Mouse (Mus musculus): ENCODE measurements at regions not wholly inside any gene's neighbourhood (a gene's known extent, or its start where the extent isn't known, plus 50 kb on each side); places are given as distances from the start of the nearest gene placed in this dataset.

GRCm38 (mm10) chr2:147688742-147689141, 327.0 kb downstream of the Pax1 start:
- no peak overlapping the region for H3K4me3 ChIP-seq (replicated peaks; ENCODE audit: low read length)
- no peak for ATAC-seq (ENCODE audit: low FRiP score, low read depth)

GRCm38 (mm10) chr2:147656667-147657066, 294.9 kb downstream of the Pax1 start:
- no peaks in the 10 kb centered on the region for H3K36me3 ChIP-seq (ENCODE audit: control insufficient read depth, insufficient read depth, low read length)
- 13% methylated on average over 1 of the region's 1 CpGs for WGBS
- H3K4me1 ChIP-seq (ENCODE audit: control insufficient read depth, insufficient read depth, low read length) = no peaks in the 10 kb centered on the region
- H3K27me3 ChIP-seq (ENCODE audit: control insufficient read depth, insufficient read depth, low read length) = no peaks in the 10 kb centered on the region
- TF ChIP-seq POLR2A (IDR thresholded peaks at IDR 0.05; ENCODE audit: borderline replicate concordance, extremely low read depth, insufficient read depth, insufficient read length) = no peak
- ATAC-seq (ENCODE audit: low FRiP score, low read depth) = no peak; the same call in 1 of the 2 replicates
- peak; percentile 55 for DNase-seq (ENCODE audit: low spot score)
- H3K4me3 ChIP-seq (replicated peaks; ENCODE audit: low read length) = no peak overlapping the region
- H3K9ac ChIP-seq (ENCODE audit: low read depth, low read length, severe bottlenecking) = no peak overlapping the region
- no peak overlapping the region for H3K27ac ChIP-seq (replicated peaks; ENCODE audit: low read depth, low read length)
- H3K4me2 ChIP-seq (replicated peaks; ENCODE audit: low read depth, low read length, severe bottlenecking) = no peak overlapping the region
- H3K9me3 ChIP-seq (ENCODE audit: control insufficient read depth, low read length) = no peaks in the 10 kb centered on the region

More at GRCm38 (mm10) chr2:147688742-147689141, 327.0 kb downstream of the Pax1 start:
- no peaks in the 10 kb centered on the region for H3K4me1 ChIP-seq (ENCODE audit: control insufficient read depth, insufficient read depth, low read length)
- DNase-seq (ENCODE audit: low spot score) = peak; percentile 53
- no peaks in the 10 kb centered on the region for H3K36me3 ChIP-seq (ENCODE audit: control insufficient read depth, insufficient read depth, low read length)
- H3K27ac ChIP-seq (replicated peaks; ENCODE audit: low read depth, low read length) = no peak overlapping the region
- WGBS = 17% methylated on average over 6 of the region's 6 CpGs
- no peak for TF ChIP-seq POLR2A (IDR thresholded peaks at IDR 0.05; ENCODE audit: borderline replicate concordance, extremely low read depth, insufficient read depth, insufficient read length)
- no peak overlapping the region for H3K9ac ChIP-seq (ENCODE audit: low read depth, low read length, severe bottlenecking)
- H3K27me3 ChIP-seq (ENCODE audit: control insufficient read depth, insufficient read depth, low read length) = peaks cover 24% of the 10 kb centered on the region; the same call in 1 of the 2 replicates
- no peaks in the 10 kb centered on the region for H3K9me3 ChIP-seq (ENCODE audit: control insufficient read depth, low read length)
- no peak overlapping the region for H3K4me2 ChIP-seq (replicated peaks; ENCODE audit: low read depth, low read length, severe bottlenecking)

- no peak for ATAC-seq (ENCODE audit: low FRiP score, low read depth)
- peaks cover 14% of the 10 kb centered on the region for H3K4me1 ChIP-seq (ENCODE audit: control insufficient read depth, insufficient read depth, low read length)
- 38% methylated on average over 3 of the region's 3 CpGs for WGBS
Observed at GRCm38 (mm10) chr2:147650229-147650628, 288.5 kb downstream of the Pax1 start.

GRCm38 (mm10) chr2:147647972-147648371, 286.2 kb downstream of the Pax1 start:
- Histone ChIP-seq H3K4me3 (replicated peaks; ENCODE audit: low read length) (no peak overlapping the region), H3K4me1 (ENCODE audit: control insufficient read depth, insufficient read depth, low read length) (peaks cover 14% of the 10 kb centered on the region), H3K27ac (replicated peaks; ENCODE audit: low read depth, low read length) (no peak overlapping the region), H3K4me2 (replicated peaks; ENCODE audit: low read depth, low read length, severe bottlenecking) (no peak overlapping the region), H3K27me3 (ENCODE audit: control insufficient read depth, insufficient read depth, low read length) (no peaks in the 10 kb centered on the region), H3K9ac (ENCODE audit: low read depth, low read length, severe bottlenecking) (no peak overlapping the region), H3K9me3 (ENCODE audit: control insufficient read depth, low read length) (no peaks in the 10 kb centered on the region), H3K36me3 (ENCODE audit: control insufficient read depth, insufficient read depth, low read length) (no peaks in the 10 kb centered on the region)
- DNase-seq (ENCODE audit: low spot score) (peak; percentile 49), ATAC-seq (ENCODE audit: low FRiP score, low read depth) (peak; percentile 83)
- 54% methylated on average over 8 of the region's 8 CpGs for WGBS
- TF ChIP-seq POLR2A (IDR thresholded peaks at IDR 0.05; ENCODE audit: borderline replicate concordance, extremely low read depth, insufficient read depth, insufficient read length) = no peak

More at GRCm38 (mm10) chr2:147650229-147650628, 288.5 kb downstream of the Pax1 start:
- no peak for DNase-seq (ENCODE audit: low spot score)
- H3K4me3 ChIP-seq (replicated peaks; ENCODE audit: low read length) = no peak overlapping the region
- no peaks in the 10 kb centered on the region for H3K27me3 ChIP-seq (ENCODE audit: control insufficient read depth, insufficient read depth, low read length)
- H3K27ac ChIP-seq (replicated peaks; ENCODE audit: low read depth, low read length) = no peak overlapping the region
- no peak overlapping the region for H3K9ac ChIP-seq (ENCODE audit: low read depth, low read length, severe bottlenecking)
- no peak for TF ChIP-seq POLR2A (IDR thresholded peaks at IDR 0.05; ENCODE audit: borderline replicate concordance, extremely low read depth, insufficient read depth, insufficient read length)
- no peak overlapping the region for H3K4me2 ChIP-seq (replicated peaks; ENCODE audit: low read depth, low read length, severe bottlenecking)
- H3K36me3 ChIP-seq (ENCODE audit: control insufficient read depth, insufficient read depth, low read length) = no peaks in the 10 kb centered on the region
- H3K9me3 ChIP-seq (ENCODE audit: control insufficient read depth, low read length) = no peaks in the 10 kb centered on the region

- 56% methylated on average over 4 of the region's 4 CpGs for WGBS
- DNase-seq (ENCODE audit: low spot score) = peak; percentile 68
- no peak overlapping the region for H3K4me2 ChIP-seq (replicated peaks; ENCODE audit: low read depth, low read length, severe bottlenecking)
- TF ChIP-seq POLR2A (IDR thresholded peaks at IDR 0.05; ENCODE audit: borderline replicate concordance, extremely low read depth, insufficient read depth, insufficient read length) = no peak
- peaks cover 14% of the 10 kb centered on the region for H3K4me1 ChIP-seq (ENCODE audit: control insufficient read depth, insufficient read depth, low read length)
- ATAC-seq (ENCODE audit: low FRiP score, low read depth) = no peak
- no peak overlapping the region for H3K4me3 ChIP-seq (replicated peaks; ENCODE audit: low read length)
- no peaks in the 10 kb centered on the region for H3K9me3 ChIP-seq (ENCODE audit: control insufficient read depth, low read length)
- H3K9ac ChIP-seq (ENCODE audit: low read depth, low read length, severe bottlenecking) = no peak overlapping the region
- no peaks in the 10 kb centered on the region for H3K27me3 ChIP-seq (ENCODE audit: control insufficient read depth, insufficient read depth, low read length)
- H3K27ac ChIP-seq (replicated peaks; ENCODE audit: low read depth, low read length) = no peak overlapping the region
- no peaks in the 10 kb centered on the region for H3K36me3 ChIP-seq (ENCODE audit: control insufficient read depth, insufficient read depth, low read length)
Observed at GRCm38 (mm10) chr2:147647506-147647905, 285.8 kb downstream of the Pax1 start.

- no peaks in the 10 kb centered on the region for H3K36me3 ChIP-seq (ENCODE audit: control insufficient read depth, insufficient read depth, low read length)
- no peak overlapping the region for H3K27ac ChIP-seq (replicated peaks; ENCODE audit: low read depth, low read length)
- 73% methylated on average over 1 of the region's 1 CpGs for WGBS
- H3K4me1 ChIP-seq (ENCODE audit: control insufficient read depth, insufficient read depth, low read length) = no peaks in the 10 kb centered on the region
- H3K27me3 ChIP-seq (ENCODE audit: control insufficient read depth, insufficient read depth, low read length) = no peaks in the 10 kb centered on the region
- no peak overlapping the region for H3K4me3 ChIP-seq (replicated peaks; ENCODE audit: low read length)
- no peak for TF ChIP-seq POLR2A (IDR thresholded peaks at IDR 0.05; ENCODE audit: borderline replicate concordance, extremely low read depth, insufficient read depth, insufficient read length)
- no peak overlapping the region for H3K9ac ChIP-seq (ENCODE audit: low read depth, low read length, severe bottlenecking)
- ATAC-seq (ENCODE audit: low FRiP score, low read depth) = no peak
- no peak overlapping the region for H3K4me2 ChIP-seq (replicated peaks; ENCODE audit: low read depth, low read length, severe bottlenecking)
- no peaks in the 10 kb centered on the region for H3K9me3 ChIP-seq (ENCODE audit: control insufficient read depth, low read length)
- DNase-seq (ENCODE audit: low spot score) = no peak
Observed at GRCm38 (mm10) chr2:147637882-147638281, 276.2 kb downstream of the Pax1 start.

Data from limb, embryonic 14.5 days (tissue).